Mouse (Mus musculus) kidney, embryonic 14.5 days (tissue): Measurements from ENCODE around the gene Gm1123. TPM values are rescaled to one million over a fixed set of nuclear protein-coding genes. Genes with fewer than 3 reads are reported as not detected.

ENCODE experiments used
- polyA plus RNA-seq: library from polyadenylated mRNA; unstranded; fragments of >200 nt; fragmentation: Nextera tagmentation; extraction: Ambion mirVana; gene quantifications from 2 replicates; pipeline ENCODE4 v1.2.1, GENCODE M21; 2014

The Gm1123 gene
- polyA plus RNA-seq, 1 experiment from 2014 or later: not detected

Other genes with a start within 250 kb of the Gm1123 start
- not detected in 2 replicates for gene Prr23a1, start 193.2 kb downstream of the Gm1123 start, polyA plus RNA-seq
- gene Prr23a2, start 179.2 kb downstream of the Gm1123 start, polyA plus RNA-seq: not detected in 2 replicates
- gene Prr23a3, start 170.9 kb downstream of the Gm1123 start, polyA plus RNA-seq: not detected in 2 replicates
- gene 7420426K07Rik, start 132.6 kb downstream of the Gm1123 start, polyA plus RNA-seq: not detected in 2 replicates
- not detected in 2 replicates for gene Foxl2, start 80.4 kb downstream of the Gm1123 start, polyA plus RNA-seq
- 52.0 and 55.7 TPM in 2 replicates for gene Faim, start 49.3 kb downstream of the Gm1123 start, polyA plus RNA-seq
- 1.0 and 1.1 TPM in 2 replicates for gene Pik3cb, start 104.9 kb upstream of the Gm1123 start, polyA plus RNA-seq
- gene Faiml, start 201.5 kb upstream of the Gm1123 start, polyA plus RNA-seq: not detected in 2 replicates
- 26.8 and 32.0 TPM in 2 replicates for gene Cep70, start 207.7 kb upstream of the Gm1123 start, polyA plus RNA-seq